Mouse (Mus musculus): ENCODE measurements around the gene Tmem63c. TPM values are rescaled to one million over a fixed set of nuclear protein-coding genes. Genes with fewer than 3 reads are reported as not detected.

Tmem63c gene
- polyA plus RNA-seq, 1 experiment: 1.2 TPM

GRCm38 (mm10) chr12:87066429-87066828, 45.3 kb downstream of the Tmem63c start:
- TF ChIP-seq POLR2A (IDR thresholded peaks at IDR 0.05; ENCODE audit: low read depth, low read length) (no peak), CTCF (IDR thresholded peaks at IDR 0.05; ENCODE audit: extremely low read depth, insufficient read depth, insufficient read length, insufficient replicate concordance) (no peak)
- H3K27me3 ChIP-seq (ENCODE audit: control insufficient read depth, insufficient read depth, low read length): no peaks in the 10 kb centered on the region
- no peaks in the 10 kb centered on the region for H3K36me3 ChIP-seq (ENCODE audit: control insufficient read depth, insufficient read depth, low read length)
- no peak overlapping the region for H3K4me3 ChIP-seq (ENCODE audit: extremely low read depth, insufficient read depth, insufficient read length)
- no peak for DNase-seq (ENCODE audit: low read depth in 1 of 2, low spot score in 2 of 2)
- H3K27ac ChIP-seq (ENCODE audit: insufficient read depth, low read length): no peak overlapping the region
- WGBS: 85% methylated on average over 5 of the region's 5 CpGs
- H3K4me1 ChIP-seq (ENCODE audit: control insufficient read depth, insufficient read depth, insufficient read length): no peaks in the 10 kb centered on the region

- Histone ChIP-seq H3K4me3 (ENCODE audit: extremely low read depth, insufficient read depth, insufficient read length) (no peak overlapping the region), H3K4me1 (ENCODE audit: control insufficient read depth, insufficient read depth, insufficient read length) (no peaks in the 10 kb centered on the region), H3K27me3 (ENCODE audit: control insufficient read depth, insufficient read depth, low read length) (no peaks in the 10 kb centered on the region), H3K36me3 (ENCODE audit: control insufficient read depth, insufficient read depth, low read length) (no peaks in the 10 kb centered on the region), H3K27ac (ENCODE audit: insufficient read depth, low read length) (no peak overlapping the region)
- 45% methylated on average over 5 of the region's 5 CpGs for WGBS
- TF ChIP-seq CTCF (IDR thresholded peaks at IDR 0.05; ENCODE audit: extremely low read depth, insufficient read depth, insufficient read length, insufficient replicate concordance) (no peak), POLR2A (IDR thresholded peaks at IDR 0.05; ENCODE audit: low read depth, low read length) (no peak)
- no peak for DNase-seq (ENCODE audit: low read depth in 1 of 2, low spot score in 2 of 2)
Observed at GRCm38 (mm10) chr12:87070520-87070919, 49.4 kb downstream of the Tmem63c start.

GRCm38 (mm10) chr12:87076610-87077009, 55.5 kb downstream of the Tmem63c start:
- DNase-seq (ENCODE audit: low read depth in 1 of 2, low spot score in 2 of 2): no peak
- Histone ChIP-seq H3K27ac (ENCODE audit: insufficient read depth, low read length) (no peak overlapping the region), H3K4me1 (ENCODE audit: control insufficient read depth, insufficient read depth, insufficient read length) (no peaks in the 10 kb centered on the region), H3K36me3 (ENCODE audit: control insufficient read depth, insufficient read depth, low read length) (no peaks in the 10 kb centered on the region), H3K4me3 (ENCODE audit: extremely low read depth, insufficient read depth, insufficient read length) (no peak overlapping the region), H3K27me3 (ENCODE audit: control insufficient read depth, insufficient read depth, low read length) (no peaks in the 10 kb centered on the region)
- no peak for TF ChIP-seq CTCF (IDR thresholded peaks at IDR 0.05; ENCODE audit: extremely low read depth, insufficient read depth, insufficient read length, insufficient replicate concordance)
- TF ChIP-seq POLR2A (IDR thresholded peaks at IDR 0.05; ENCODE audit: low read depth, low read length): no peak
- 85% methylated on average over 2 of the region's 2 CpGs for WGBS

GRCm38 (mm10) chr12:87082797-87083196, 61.7 kb downstream of the Tmem63c start:
- TF ChIP-seq CTCF (IDR thresholded peaks at IDR 0.05; ENCODE audit: extremely low read depth, insufficient read depth, insufficient read length, insufficient replicate concordance): no peak
- TF ChIP-seq POLR2A (IDR thresholded peaks at IDR 0.05; ENCODE audit: low read depth, low read length): no peak
- no peaks in the 10 kb centered on the region for H3K36me3 ChIP-seq (ENCODE audit: control insufficient read depth, insufficient read depth, low read length)
- no peak overlapping the region for H3K4me3 ChIP-seq (ENCODE audit: extremely low read depth, insufficient read depth, insufficient read length)
- no peak overlapping the region for H3K27ac ChIP-seq (ENCODE audit: insufficient read depth, low read length)
- no peaks in the 10 kb centered on the region for H3K27me3 ChIP-seq (ENCODE audit: control insufficient read depth, insufficient read depth, low read length)
- H3K4me1 ChIP-seq (ENCODE audit: control insufficient read depth, insufficient read depth, insufficient read length): no peaks in the 10 kb centered on the region
- WGBS: 73% methylated on average over 8 of the region's 8 CpGs
- no peak for DNase-seq (ENCODE audit: low read depth in 1 of 2, low spot score in 2 of 2)

- TF ChIP-seq POLR2A (IDR thresholded peaks at IDR 0.05; ENCODE audit: low read depth, low read length) (no peak), CTCF (IDR thresholded peaks at IDR 0.05; ENCODE audit: extremely low read depth, insufficient read depth, insufficient read length, insufficient replicate concordance) (no peak)
- H3K4me3 ChIP-seq (ENCODE audit: extremely low read depth, insufficient read depth, insufficient read length): no peak overlapping the region
- H3K27me3 ChIP-seq (ENCODE audit: control insufficient read depth, insufficient read depth, low read length): no peaks in the 10 kb centered on the region
- H3K27ac ChIP-seq (ENCODE audit: insufficient read depth, low read length): no peak overlapping the region
- H3K4me1 ChIP-seq (ENCODE audit: control insufficient read depth, insufficient read depth, insufficient read length): no peaks in the 10 kb centered on the region
- DNase-seq (ENCODE audit: low read depth in 1 of 2, low spot score in 2 of 2): no peak
- WGBS: 78% methylated on average over 7 of the region's 7 CpGs
- H3K36me3 ChIP-seq (ENCODE audit: control insufficient read depth, insufficient read depth, low read length): no peaks in the 10 kb centered on the region
Observed at GRCm38 (mm10) chr12:87087236-87087635, 66.1 kb downstream of the Tmem63c start.

GRCm38 (mm10) chr12:87088331-87088730, 67.2 kb downstream of the Tmem63c start:
- TF ChIP-seq CTCF (IDR thresholded peaks at IDR 0.05; ENCODE audit: extremely low read depth, insufficient read depth, insufficient read length, insufficient replicate concordance) (no peak), POLR2A (IDR thresholded peaks at IDR 0.05; ENCODE audit: low read depth, low read length) (no peak)
- WGBS: 20% methylated on average over 4 of the region's 4 CpGs
- H3K27ac ChIP-seq (ENCODE audit: insufficient read depth, low read length): no peak overlapping the region
- H3K4me3 ChIP-seq (ENCODE audit: extremely low read depth, insufficient read depth, insufficient read length): no peak overlapping the region
- H3K36me3 ChIP-seq (ENCODE audit: control insufficient read depth, insufficient read depth, low read length): no peaks in the 10 kb centered on the region
- no peaks in the 10 kb centered on the region for H3K27me3 ChIP-seq (ENCODE audit: control insufficient read depth, insufficient read depth, low read length)
- H3K4me1 ChIP-seq (ENCODE audit: control insufficient read depth, insufficient read depth, insufficient read length): no peaks in the 10 kb centered on the region
- DNase-seq (ENCODE audit: low read depth in 1 of 2, low spot score in 2 of 2): no peak

GRCm38 (mm10) chr12:87089255-87089654, 68.1 kb downstream of the Tmem63c start:
- no peak for TF ChIP-seq CTCF (IDR thresholded peaks at IDR 0.05; ENCODE audit: extremely low read depth, insufficient read depth, insufficient read length, insufficient replicate concordance)
- no peak for TF ChIP-seq POLR2A (IDR thresholded peaks at IDR 0.05; ENCODE audit: low read depth, low read length)

More at GRCm38 (mm10) chr12:87089255-87089654, 68.1 kb downstream of the Tmem63c start:
- Histone ChIP-seq H3K36me3 (ENCODE audit: control insufficient read depth, insufficient read depth, low read length) (no peaks in the 10 kb centered on the region), H3K4me1 (ENCODE audit: control insufficient read depth, insufficient read depth, insufficient read length) (no peaks in the 10 kb centered on the region), H3K4me3 (ENCODE audit: extremely low read depth, insufficient read depth, insufficient read length) (no peak overlapping the region), H3K27me3 (ENCODE audit: control insufficient read depth, insufficient read depth, low read length) (no peaks in the 10 kb centered on the region), H3K27ac (ENCODE audit: insufficient read depth, low read length) (no peak overlapping the region)
- WGBS: 84% methylated on average over 4 of the region's 4 CpGs
- DNase-seq (ENCODE audit: low read depth in 1 of 2, low spot score in 2 of 2): no peak
